Mouse (Mus musculus) heart, adult 2 months (tissue): ENCODE results near the gene Rmnd5b.

Experiments used
- CTCF ChIP-seq: fragments of 200-600 bp; IDR thresholded peaks from 2 replicates; pipeline ENCODE4 v1.8.1; 2022; ENCODE audit warnings: antibody characterized with exemption, mild to moderate bottlenecking, moderate library complexity
- EP300 ChIP-seq: fragments of 200-500 bp; IDR thresholded peaks from 2 replicates; pipeline ENCODE4 v1.6.1; 2011; ENCODE audit warnings: low read depth, low read length, control low read depth; ENCODE audit not compliant: insufficient read depth
- POLR2A ChIP-seq: fragments of 200-500 bp; IDR thresholded peaks from 2 replicates; pipeline ENCODE4 v1.6.1; 2011; ENCODE audit warnings: mild to moderate bottlenecking, low read depth, low read length, control low read depth; ENCODE audit not compliant: insufficient read depth

GRCm38 (mm10) chr11:51587059-51587458, 48.6 kb downstream of the Rmnd5b start:
- no peak for TF ChIP-seq EP300
- TF ChIP-seq POLR2A: no peak
- TF ChIP-seq CTCF: no peak
